Mouse (Mus musculus): ENCODE measurements around the gene Gpx4.

DNA sequence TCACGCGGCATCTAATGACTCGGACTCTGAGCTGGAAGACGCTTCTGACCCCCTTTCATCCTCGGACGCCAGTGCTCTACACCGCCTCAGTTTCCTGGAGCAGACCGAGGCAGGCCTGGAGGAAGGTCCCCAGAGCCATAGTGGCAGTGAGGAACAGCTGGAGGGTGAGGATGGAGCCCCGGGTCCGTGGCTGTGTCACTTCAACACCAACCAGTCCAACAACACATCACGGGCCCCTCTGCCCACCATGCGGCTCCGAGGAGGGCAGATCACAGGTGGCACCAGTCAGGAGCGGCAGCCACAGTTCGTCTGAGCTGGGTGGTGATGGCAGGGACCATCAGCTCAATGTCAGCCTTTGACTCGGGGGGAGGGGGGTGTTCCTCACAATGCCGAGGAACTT is 16.2 kb upstream of the Gpx4 start:
- no peak for TF ChIP-seq CTCF (IDR thresholded peaks at IDR 0.05; ENCODE audit: borderline replicate concordance, insufficient read depth, low read length)
- no peak for TF ChIP-seq POLR2A (IDR thresholded peaks at IDR 0.05; ENCODE audit: low read depth, low read length)
